Mouse (Mus musculus): ENCODE results near the gene Zfp786.

The Zfp786 gene

GRCm38 (mm10) chr6:47821236-47821635 lies 9.4 kb downstream of the Zfp786 start:
- in situ Hi-C loops (cut with MboI, MseI), result no loop called here

- in situ Hi-C loops (cut with MboI, MseI), result no loop called here
Observed at GRCm38 (mm10) chr6:47819626-47820325, 10.9 kb downstream of the Zfp786 start.

GRCm38 (mm10) chr6:47818721-47819120 lies 11.9 kb downstream of the Zfp786 start:
- in situ Hi-C loops (cut with MboI, MseI), result no loop called here

- in situ Hi-C loops (cut with MboI, MseI), result no loop called here
Observed at GRCm38 (mm10) chr6:47816151-47816550, 14.5 kb downstream of the Zfp786 start.

- in situ Hi-C loops (cut with MboI, MseI), result no loop called here
Observed at GRCm38 (mm10) chr6:47813257-47813878, 17.3 kb downstream of the Zfp786 start, which contains the start of gene Pdia4. Pdia4 (minus strand) TSS chr6:47813430.

GRCm38 (mm10) chr6:47812271-47812915 lies 18.3 kb downstream of the Zfp786 start:
- in situ Hi-C loops (cut with MboI, MseI), result no loop called here

GRCm38 (mm10) chr6:47811324-47811723 lies 19.3 kb downstream of the Zfp786 start:
- in situ Hi-C loops (cut with MboI, MseI), result no loop called here

GRCm38 (mm10) chr6:47810181-47810580 lies 20.5 kb downstream of the Zfp786 start:
- in situ Hi-C loops (cut with MboI, MseI), result no loop called here

GRCm38 (mm10) chr6:47809053-47809452 lies 21.6 kb downstream of the Zfp786 start:
- in situ Hi-C loops (cut with MboI, MseI), result no loop called here

GRCm38 (mm10) chr6:47808545-47808944 lies 22.1 kb downstream of the Zfp786 start:
- in situ Hi-C loops (cut with MboI, MseI), result no loop called here

GRCm38 (mm10) chr6:47807419-47807818 lies 23.2 kb downstream of the Zfp786 start:
- in situ Hi-C loops (cut with MboI, MseI), result no loop called here

- in situ Hi-C loops (cut with MboI, MseI), result no loop called here
Observed at GRCm38 (mm10) chr6:47805520-47805919, 25.1 kb downstream of the Zfp786 start.

- in situ Hi-C loops (cut with MboI, MseI), result no loop called here
Observed at GRCm38 (mm10) chr6:47799079-47799478, 31.6 kb downstream of the Zfp786 start.

GRCm38 (mm10) chr6:47794106-47794830 lies 36.4 kb downstream of the Zfp786 start:
- in situ Hi-C loops (cut with MboI, MseI), result loop anchor here (5.0 kb wide), 1 partner anchor 33 kb away; no protein-coding TSS in a partner anchor

- in situ Hi-C loops (cut with MboI, MseI), result loop anchor here (5.0 kb wide), 1 partner anchor 34 kb away; no protein-coding TSS in a partner anchor
Observed at GRCm38 (mm10) chr6:47793284-47793683, 37.4 kb downstream of the Zfp786 start.

- in situ Hi-C loops (cut with MboI, MseI), result loop anchor here (5.0 kb wide), 1 partner anchor 35 kb away; no protein-coding TSS in a partner anchor
Observed at GRCm38 (mm10) chr6:47792533-47792932, 38.1 kb downstream of the Zfp786 start.

GRCm38 (mm10) chr6:47790745-47791144 lies 39.9 kb downstream of the Zfp786 start:
- in situ Hi-C loops (cut with MboI, MseI), result loop anchor here (5.0 kb wide), 1 partner anchor 37 kb away; no protein-coding TSS in a partner anchor

- in situ Hi-C loops (cut with MboI, MseI), result no loop called here
Observed at GRCm38 (mm10) chr6:47788821-47789220, 41.8 kb downstream of the Zfp786 start.

GRCm38 (mm10) chr6:47787941-47788736 lies 42.5 kb downstream of the Zfp786 start:
- in situ Hi-C loops (cut with MboI, MseI), result no loop called here

- in situ Hi-C loops (cut with MboI, MseI), result no loop called here
Observed at GRCm38 (mm10) chr6:47784707-47785412, 45.8 kb downstream of the Zfp786 start.

All from regulatory T cell (primary cell).